In the genomic region with DNA sequence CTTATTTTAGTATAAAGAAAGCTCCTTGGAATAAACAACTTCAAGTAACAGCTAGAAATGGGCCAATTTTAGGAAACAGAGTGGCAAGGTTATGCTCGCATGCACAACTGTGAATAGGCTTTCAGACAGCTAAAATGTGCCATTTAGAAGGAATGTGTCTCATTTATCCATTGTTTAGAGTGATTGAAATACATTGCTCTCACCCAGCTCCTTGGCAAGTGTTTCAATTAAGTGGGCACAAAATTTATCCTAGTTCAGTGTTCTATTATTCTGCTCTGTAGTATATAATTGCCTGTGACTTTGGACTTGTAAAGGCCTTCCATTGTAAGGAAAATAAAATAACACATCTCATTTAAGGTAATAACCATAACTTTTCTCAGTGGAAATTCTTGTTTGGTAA, we compare ENCODE assay signal across 19 mouse cellular contexts.
"Had no signal": no experiment of that assay in that cellular context is flagged by ENCODE, and none has a peak within 500 bp of the region (broad histone marks: within the 10 kb centered on the region; RNA-seq: fewer than 3 reads in every experiment).

No protein-coding gene starts in this region.

- H3K4me2 ChIP-seq: lung, embryonic 14.5 days; midbrain, embryonic 12.5 days; neural tube, embryonic 13.5 days; neural tube, embryonic 15.5 days had no signal

- H3K9me3 ChIP-seq: midbrain, embryonic 10.5 days; midbrain, embryonic 12.5 days; neural tube, embryonic 13.5 days; neural tube, embryonic 15.5 days had no signal

- H3K27ac ChIP-seq: midbrain, embryonic 10.5 days; midbrain, embryonic 12.5 days; neural tube, embryonic 13.5 days; neural tube, embryonic 15.5 days had no signal

- H3K9ac ChIP-seq: lung, embryonic 14.5 days; midbrain, embryonic 12.5 days; neural tube, embryonic 13.5 days; neural tube, embryonic 15.5 days had no signal

- H3K4me1 ChIP-seq: midbrain, embryonic 10.5 days; midbrain, embryonic 12.5 days; neural tube, embryonic 13.5 days; neural tube, embryonic 15.5 days had no signal

- H3K27me3 ChIP-seq: midbrain, embryonic 12.5 days; neural tube, embryonic 13.5 days; neural tube, embryonic 15.5 days had no signal

- H3K36me3 ChIP-seq: midbrain, embryonic 10.5 days; midbrain, embryonic 12.5 days; neural tube, embryonic 13.5 days; neural tube, embryonic 15.5 days had no signal

- ATAC-seq: midbrain, embryonic 16.5 days had no signal

- DNase-seq: lung, adult 18-20 months; lung, embryonic 14.5 days; lung, postnatal 10 days; lung, postnatal 4 days; midbrain, embryonic 14.5 days; retina, postnatal 1 day; right cerebral cortex, adult 18-20 months; right cerebral cortex, postnatal 25 days; right cerebral cortex, postnatal 4 days; spleen, adult 18-20 months; thymus, adult 2 months; thymus, postnatal 25 days; thymus, postnatal 4 days had no signal

- H3K4me3 ChIP-seq: midbrain, embryonic 10.5 days; midbrain, embryonic 12.5 days; myocyte; neural tube, embryonic 13.5 days; neural tube, embryonic 15.5 days had no signal
